Mouse (Mus musculus) neutrophil, adult 5-6 weeks (primary cell): Measurements from ENCODE around the gene Stxbp1. TPM values are rescaled to one million over a fixed set of nuclear protein-coding genes. Genes with fewer than 3 reads are reported as not detected.

Source experiments
- ATAC-seq: fragments of 151-379, 151-347 bp; 2 replicates; pipeline ENCODE4 v1.8.0; 2017; ENCODE audit warnings: mild to moderate bottlenecking, moderate TSS enrichment; ENCODE audit not compliant: insufficient number of reproducible peaks, poor library complexity, low FRiP score, severe bottlenecking; ENCODE audit errors: extremely low read depth
- total RNA-seq: library from RNA; stranded (forward); fragments of 200-1000 nt; gene quantifications from 2 replicates; pipeline ENCODE4 v1.2.3, GENCODE M21; 2017

Stxbp1 gene
- total RNA-seq, 1 experiment from 2014 or later = 3.3 TPM

DNA sequence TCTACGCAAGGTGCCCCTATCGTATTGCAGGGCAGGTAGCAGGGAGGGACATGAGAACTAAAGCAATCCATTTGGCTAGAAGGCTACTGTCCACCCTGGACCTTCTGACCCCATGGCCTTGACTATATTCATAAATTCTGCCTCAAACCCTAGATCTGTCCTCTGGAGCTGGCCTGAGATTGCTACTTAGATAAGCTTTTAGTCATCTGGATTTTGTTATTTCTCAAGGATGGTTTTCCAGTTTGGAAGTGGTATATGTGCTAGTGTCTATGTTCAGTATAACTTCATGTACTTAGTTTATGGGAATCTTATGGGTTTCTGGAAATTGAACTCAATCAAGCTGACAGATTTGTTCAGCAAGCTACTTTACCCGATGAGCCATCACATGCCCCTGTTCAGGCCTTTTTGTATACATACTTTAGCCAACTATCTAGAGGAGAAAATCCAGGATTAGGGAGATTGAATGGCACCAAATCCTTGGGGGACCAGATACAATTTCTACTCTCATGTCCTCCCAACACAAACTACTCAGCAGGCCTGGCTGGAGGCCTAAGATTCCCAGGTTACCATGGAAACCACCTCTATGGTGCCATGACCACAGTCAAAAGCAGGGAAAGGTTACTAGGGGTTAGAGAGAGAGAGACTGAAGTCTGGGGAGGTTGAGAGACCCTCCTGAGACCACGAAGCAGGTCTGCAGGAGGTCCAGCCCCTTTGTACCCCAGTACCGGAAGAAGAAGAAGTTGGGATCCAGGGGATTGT, 77.5 kb downstream of the Stxbp1 start:
- no peak for ATAC-seq

DNA sequence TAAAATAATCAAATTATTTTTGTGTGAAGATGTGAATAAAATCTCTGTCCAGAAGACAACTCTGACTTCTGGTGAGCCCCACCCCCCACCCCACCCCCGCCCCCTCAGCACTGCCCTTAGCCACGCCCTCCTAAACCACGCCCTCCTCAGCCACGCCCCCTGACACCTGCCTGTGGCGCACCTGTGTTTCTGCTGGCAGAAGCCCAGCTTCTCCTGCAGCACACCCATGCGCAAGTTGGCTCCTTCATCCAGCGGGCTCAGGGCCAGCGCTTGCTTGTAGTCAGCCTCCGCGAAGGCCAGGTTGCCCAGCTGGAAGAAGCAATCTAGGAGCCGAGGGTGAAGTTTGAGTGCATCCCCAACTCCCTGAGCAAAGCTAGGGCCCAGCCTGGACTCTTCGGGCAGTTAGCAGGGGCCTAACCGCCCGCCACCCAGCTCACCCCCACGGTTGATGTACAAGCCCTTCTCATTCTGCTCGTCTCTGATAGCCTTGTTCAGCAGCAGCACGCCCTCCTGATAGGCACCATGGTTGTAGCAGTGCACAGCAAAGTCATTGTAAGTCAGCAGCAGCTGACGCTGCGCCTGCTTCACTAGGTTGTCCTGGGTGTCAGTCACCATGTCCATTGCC, 78.3 kb downstream of the Stxbp1 start:
- no peak for ATAC-seq

DNA sequence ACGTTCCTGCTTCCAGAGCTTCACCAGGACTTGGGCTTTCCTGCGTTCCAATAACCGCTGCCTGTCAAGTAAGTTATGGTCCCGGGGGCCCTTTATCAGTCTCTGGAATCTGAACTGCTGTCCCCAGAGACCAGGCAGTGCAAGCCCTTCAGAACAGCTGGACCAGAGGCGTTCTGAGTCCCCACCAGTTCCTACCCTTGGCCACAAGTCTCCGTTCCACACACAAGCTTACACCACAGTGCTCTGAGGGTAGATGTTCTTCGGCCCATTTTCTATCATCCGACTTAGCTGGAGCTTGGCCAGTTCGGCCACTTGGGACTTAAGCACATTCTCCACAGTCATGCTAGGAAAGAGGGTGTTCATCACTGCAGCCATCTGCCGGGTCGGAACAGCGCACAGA, 79.8 kb downstream of the Stxbp1 start:
- ATAC-seq = no peak

DNA sequence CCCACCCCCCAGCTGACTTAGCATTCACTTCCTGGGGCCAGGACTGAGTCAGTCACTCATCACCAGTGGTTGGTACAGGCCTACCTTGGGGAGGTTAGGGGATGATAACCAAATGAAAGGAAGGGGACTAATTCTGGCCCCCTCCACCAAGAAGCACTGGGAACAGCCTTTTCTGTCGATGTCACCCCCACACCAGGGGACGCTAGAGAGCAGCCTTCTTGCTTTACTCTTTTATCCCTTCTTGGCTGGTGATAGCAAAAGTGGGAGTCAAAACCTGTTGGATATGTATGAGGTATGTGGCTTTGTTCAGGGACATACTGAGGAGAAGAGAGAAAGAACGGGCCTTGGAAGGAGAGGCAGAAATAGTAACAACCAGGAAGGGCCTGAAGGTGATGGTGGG, 83.7 kb downstream of the Stxbp1 start:
- ATAC-seq = no peak

DNA sequence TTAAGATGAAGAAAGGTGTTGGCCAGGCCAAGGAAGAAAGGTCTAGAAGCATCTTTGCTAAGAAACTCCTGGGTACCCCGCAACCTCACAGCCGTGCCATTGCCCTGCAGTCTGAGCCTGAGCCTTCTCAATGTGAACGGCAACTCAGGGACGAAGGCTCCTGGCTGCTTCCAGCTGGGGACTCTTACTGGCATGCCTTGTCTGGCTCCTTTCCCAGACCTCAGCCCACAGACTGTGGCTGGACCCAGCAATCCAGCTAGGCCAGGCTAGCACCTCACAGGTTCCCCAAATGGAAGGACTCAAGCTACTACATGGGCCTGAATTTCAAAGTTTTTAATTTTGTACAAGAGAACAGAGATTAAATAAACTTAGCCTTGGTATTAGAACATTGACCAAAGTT, 85.2 kb downstream of the Stxbp1 start:
- no peak for ATAC-seq

DNA sequence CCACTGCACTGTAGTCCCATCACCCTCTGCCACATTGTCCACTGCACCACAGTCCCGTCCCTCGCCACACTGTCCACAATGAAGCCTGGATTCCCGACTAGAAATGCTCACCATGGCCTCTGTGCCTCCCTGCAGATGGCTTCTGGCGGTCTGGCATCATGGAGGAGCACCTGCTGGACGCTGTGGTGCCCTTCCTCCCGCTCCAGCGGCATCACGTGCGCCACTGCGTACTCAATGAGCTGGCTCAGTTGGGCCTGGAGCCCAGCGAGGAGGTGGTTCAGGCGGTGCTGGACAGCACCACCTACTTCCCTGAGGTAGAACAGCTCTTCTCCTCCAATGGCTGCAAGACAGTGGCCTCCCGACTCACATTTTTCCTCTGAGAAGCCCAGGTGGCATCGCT, 85.7 kb downstream of the Stxbp1 start:
- ATAC-seq = no peak

DNA sequence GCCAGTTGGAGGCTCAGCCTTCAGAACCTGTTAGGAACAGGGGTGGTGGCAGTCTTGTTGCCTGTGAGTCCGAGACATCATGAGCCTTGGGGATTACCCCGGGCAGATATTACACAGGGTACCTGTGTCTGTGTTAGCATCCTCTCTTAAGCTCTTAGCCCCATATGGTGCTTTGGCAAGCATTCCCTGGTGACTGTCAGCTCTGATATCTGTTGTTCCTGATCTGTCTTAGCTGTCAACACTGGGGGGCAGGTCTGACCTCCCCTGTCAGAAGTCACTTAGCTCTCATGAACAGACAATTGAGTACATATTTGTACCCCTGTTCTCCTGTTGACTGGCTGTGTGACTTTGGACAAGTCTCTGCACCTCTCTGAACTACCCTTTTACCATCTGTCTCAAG, 88.0 kb downstream of the Stxbp1 start:
- no peak for ATAC-seq

DNA sequence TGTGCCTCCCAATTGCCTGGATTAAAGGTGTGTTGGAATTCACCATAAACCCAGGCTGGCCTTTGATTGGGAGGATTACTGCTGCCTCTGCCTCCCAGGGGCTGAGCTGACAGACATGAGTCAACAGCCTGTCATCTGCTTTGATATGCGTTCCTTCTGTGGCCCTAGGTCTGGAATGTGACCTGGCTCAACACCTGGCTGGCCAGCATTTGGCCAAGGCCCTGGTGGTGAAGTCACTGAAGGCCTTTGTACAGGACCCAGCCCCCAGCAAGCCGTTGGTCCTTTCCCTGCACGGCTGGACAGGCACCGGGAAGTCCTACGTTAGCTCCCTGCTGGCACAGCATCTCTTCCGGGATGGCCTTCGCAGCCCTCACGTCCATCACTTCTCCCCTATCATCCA, 88.5 kb downstream of the Stxbp1 start:
- no peak for ATAC-seq

DNA sequence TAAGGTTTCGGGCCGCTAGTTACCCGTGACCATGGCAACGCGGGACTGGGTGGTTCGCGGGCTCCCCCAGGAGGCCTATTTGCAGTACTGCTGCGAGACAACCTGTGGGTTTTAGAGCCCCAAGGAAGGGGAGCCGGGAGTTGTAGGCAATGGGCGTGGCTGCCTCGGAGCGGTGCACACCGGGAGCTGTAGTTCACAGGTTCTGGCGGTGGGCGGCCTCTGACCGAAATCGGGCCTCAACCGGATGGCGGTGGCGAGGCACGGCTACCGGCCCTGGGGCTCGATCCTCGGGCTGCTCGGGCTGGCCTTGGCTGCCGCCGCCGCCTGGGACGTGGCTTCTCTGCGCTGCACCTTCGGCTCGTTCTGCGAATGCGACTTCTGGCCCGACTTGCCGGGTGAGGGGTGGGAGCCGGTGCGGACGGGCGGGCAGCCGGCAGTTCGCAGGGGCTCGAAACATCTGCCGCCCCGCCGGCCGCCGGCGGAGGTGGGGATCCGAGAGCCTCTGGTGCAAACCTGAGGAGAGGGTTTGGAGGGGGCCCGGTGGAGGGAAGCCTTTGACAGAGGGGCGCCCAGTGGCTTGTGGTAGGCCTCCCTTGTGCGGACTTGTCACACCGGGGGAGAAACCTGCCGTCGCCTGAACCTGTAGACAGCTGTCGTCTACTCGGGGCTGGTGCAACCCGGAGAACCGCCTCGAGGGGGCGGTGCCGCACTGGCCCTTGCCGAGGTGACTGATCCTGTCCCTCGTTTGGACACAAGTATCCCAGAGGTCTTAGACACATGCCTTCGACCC, 89.8 kb downstream of the Stxbp1 start, which contains the start of gene Tor2a:
Gene Tor2a, plus strand, starts transcription at position 179 of the 790 bp plus-strand sequence.
- ATAC-seq = peak; percentile 96

DNA sequence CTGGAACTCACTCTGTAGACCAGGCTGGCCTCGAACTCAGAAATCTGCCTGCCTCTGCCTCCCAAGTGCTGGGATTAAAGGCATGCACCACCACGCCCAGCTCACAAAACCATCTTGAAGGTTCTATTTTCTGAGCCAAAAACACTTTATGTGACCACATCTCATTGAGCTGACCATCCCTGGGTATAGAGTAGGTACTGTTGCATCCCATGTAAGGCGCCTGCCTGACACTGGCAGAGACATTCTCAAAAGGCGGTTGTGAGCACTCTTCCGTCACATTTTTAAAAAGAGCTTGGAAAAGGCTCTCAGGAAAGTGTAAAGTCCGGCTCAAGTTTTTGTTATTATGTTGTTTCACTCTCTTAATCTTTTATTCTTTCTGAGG, 90.4 kb downstream of the Stxbp1 start:
- ATAC-seq = no peak

DNA sequence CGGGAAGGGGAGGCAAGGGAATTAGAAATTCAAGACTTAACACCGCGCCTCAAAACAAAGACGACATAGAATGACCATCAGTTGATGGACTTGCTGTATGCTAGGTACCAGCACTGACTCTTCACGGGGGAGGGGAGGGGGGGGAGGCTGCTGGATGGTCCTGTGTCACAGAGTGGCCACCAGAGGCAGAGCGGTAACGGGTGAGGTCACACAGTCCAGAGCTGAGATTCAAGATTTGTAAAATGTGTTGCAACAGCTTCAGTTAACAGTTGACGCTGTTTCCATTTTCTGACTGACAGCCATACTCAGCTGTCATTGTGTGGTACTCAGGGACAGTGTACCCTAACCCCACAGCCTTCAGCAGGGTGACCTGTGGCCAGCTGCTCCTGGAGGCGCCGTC, 94.9 kb downstream of the Stxbp1 start:
- no peak for ATAC-seq

DNA sequence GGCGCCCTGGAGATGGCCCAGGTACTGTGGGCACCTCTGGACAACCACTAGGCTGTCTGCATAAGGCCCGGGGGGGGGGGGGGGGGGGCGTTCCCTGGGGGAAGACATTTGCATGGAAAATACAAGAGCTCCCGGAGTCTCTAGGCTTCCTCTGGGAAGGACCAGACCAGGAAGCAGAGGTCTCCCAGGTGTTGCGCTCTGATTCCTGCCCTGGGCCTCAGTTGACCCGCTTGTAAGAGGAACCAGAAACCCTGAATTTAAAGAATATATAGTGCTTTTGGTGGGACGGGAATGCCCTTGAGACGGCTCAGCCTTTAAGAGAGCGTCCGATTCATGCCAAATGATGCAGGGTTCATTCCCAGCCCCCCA, 95.4 kb downstream of the Stxbp1 start:
- ATAC-seq = no peak

DNA sequence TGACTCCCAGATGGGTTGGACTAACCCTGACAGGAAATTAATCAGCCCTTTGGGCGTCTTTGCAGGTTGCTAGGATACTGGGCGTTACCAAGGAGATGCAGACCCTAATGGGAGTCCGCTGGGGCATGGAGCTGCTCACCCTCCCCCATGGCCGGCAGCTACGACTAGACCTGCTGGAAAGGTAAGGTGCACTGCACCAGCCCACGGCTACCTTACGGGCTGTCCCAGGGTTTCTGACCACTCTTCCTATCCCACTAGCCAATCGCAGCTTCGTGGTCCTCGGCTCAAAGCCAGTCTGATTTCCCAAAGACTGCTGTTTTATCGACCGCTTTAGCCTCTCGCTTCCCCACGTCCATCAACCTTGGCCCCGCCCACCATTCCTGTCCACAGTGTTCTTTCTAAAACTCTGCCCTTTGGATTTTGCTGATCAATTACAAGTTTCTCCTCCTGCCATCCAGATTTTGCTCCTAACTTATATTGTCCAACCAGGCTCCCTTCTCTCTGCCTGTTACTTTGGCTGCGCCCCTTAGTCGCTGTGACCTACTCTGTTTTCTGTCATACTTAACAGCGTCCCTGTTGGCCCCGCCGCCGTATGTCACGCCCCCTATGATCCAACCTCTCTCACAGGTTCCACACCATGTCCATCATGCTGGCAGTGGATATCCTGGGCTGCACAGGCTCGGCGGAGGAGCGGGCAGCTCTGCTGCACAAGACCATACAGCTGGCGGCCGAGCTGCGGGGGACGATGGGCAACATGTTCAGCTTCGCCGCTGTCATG, 96.0 kb downstream of the Stxbp1 start:
- no peak for ATAC-seq

DNA sequence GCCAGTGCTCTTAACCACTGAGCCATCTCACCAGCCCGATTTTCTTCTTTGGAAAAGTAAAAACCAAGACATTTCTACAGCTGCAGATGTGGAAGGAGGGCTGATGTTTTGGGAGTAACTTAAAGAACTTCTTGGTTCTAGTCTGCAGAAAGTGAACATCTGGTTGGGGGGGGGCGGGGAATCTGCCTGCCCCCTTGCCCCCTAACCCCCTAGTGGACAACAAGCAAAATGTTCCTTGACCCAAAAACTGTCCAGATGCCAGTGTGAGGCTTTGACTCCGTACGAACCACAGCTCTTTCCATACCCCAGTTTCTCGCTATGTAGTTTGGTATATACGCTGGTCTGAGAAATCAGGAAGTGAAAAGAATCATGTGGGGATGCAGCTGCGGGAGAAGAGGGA, 96.8 kb downstream of the Stxbp1 start:
- no peak for ATAC-seq

DNA sequence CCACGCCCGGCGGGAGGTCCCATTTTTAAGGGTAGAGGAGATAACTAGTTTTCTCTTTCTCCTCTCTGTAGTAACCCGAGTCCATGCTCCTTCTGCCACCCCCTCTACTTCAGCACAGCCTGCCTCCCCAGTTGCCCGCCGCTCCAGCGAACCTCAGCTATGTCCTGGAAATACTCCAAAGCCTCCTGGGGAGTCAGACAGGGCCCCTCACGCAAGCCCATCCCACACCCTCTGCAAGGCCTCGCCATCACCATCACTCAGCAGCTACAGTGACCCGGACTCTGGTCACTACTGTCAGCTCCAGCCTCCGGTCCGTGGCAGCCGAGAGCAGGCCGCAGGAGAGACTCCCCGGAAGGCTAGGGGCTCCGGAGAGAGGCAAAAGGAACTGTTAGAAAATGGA, 98.0 kb downstream of the Stxbp1 start:
- no peak for ATAC-seq

DNA sequence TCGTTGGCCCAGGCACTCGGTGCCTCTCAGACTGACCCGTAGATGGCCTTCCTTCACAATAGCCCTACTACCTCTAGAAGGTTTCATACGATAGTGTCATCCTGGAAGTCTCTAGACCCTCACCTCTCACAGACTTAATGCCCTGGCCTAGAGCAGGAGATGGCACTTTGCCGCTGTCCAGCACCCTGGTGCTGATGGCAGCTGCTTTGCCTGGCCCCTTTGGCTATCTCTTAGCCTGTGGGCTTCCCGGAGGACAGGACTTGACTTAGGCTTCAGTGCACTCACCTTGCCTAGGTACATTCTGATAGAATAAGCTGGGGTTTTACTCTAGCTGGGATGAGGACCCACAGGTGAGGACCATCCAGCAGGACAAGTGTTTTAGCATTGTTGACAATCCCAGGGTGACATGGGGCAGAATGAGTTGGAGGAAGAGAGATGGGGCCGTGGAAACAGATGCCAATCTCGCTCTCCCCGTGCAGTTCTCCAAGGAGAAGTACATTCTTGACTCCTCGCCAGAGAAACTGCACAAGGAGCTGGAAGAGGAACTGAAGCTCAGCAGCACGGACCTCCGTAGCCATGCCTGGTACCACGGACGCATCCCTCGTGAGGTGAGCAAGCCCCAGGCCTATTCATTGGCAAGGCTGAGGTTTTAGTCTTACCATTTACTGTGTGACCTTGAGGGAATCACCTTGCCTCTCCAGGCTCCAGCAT, 102.6 kb downstream of the Stxbp1 start:
- ATAC-seq = no peak

DNA sequence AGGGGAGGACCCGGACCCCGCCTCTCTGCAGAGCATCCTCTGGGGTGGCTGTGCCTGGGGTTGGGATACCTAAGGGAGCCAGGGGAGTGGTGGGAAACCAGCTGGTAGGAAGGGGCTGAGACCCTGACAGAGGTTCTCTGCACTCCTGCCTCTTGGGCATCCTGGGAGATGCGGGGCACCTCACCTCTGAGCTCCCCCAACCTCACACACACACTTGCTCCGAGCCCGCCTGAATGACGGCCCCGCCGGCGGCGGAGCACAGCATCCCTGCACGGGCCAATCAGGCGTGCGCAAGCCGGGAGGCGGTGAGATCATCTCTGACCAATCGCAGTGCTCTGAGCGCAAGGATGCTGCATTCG, 104.9 kb downstream of the Stxbp1 start:
- no peak for ATAC-seq

DNA sequence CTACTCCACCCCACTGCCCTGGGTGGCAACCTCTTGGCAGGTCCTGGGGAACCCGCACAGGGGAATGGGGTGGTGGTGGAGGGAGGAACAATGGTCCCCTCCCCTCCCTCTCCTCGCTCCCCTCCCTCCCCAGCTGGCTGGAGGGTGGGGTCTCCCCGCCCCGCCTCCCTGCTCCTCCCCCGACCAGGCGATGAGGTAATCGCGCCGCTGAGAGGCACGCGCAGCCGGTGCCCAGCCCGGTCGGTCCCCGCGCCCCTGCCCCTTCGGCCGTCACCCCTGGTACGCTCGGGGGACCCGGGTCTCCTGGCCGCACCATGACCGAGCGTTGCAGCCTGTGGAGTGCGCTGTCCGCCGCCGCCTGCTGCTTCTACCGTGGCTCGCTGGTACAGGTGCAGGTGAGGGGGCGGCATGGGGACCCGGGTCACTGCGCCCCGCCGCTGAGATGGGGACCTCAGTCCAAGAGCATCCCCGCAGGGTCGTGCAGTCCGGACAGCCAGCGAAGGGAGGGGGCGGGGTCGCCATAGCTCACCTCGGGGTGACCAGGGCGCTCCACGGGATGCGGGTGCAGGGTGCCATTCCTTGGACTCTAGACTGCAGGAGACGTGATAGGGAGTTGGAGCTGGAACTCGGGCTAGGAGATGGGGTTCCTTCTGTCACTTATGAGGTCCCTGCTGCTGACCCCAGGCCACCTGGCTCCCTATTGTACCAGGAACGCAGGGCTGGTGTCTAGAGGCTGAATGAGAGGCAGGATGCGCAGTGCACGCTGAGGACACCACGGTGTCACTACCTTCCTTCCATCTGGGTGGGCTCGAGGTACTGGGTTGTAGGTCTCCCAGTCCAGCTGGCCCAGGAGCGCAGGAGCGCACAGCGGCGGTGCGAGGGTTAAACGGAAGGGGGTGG, 105.5 kb downstream of the Stxbp1 start:
- ATAC-seq = no peak
